ENCODE assay signal across 16 mouse cellular contexts in genomic region chr6:24954126-24954525, GRCm38 (mm10). TPM values are rescaled to one million over a fixed set of nuclear protein-coding genes. Genes with fewer than 3 reads are reported as not detected.
DNase-seq lines count a peak whose midpoint lies in the region; ATAC-seq and TF ChIP-seq lines count a peak whose summit lies in the region.
"Had no signal": no experiment of that assay in that cellular context is flagged by ENCODE, and none has a peak within 500 bp of the region (broad histone marks: within the 10 kb centered on the region; RNA-seq: fewer than 3 reads in every experiment).

No protein-coding gene starts in this region.

- no peaks in the 10 kb centered on the region for H3K36me3 ChIP-seq in kidney, embryonic 14.5 days (ENCODE audit: control insufficient read depth, insufficient read depth, low read length)
- H3K36me3 ChIP-seq in midbrain, embryonic 11.5 days (ENCODE audit: control insufficient read depth, insufficient read depth, low read length): no peaks in the 10 kb centered on the region
- H3K36me3 ChIP-seq: embryonic facial prominence, embryonic 10.5 days; heart, embryonic 12.5 days; limb, embryonic 15.5 days had no signal

- no peak for DNase-seq in left cerebral cortex, adult 2 months (ENCODE audit: extremely low spot score in 1 of 2, low spot score in 2 of 2)
- DNase-seq in left cerebral cortex, postnatal 36 days (ENCODE audit: low spot score in 2 of 2): no peak
- DNase-seq in midbrain, embryonic 11.5 days (ENCODE audit: low spot score, missing footprints): peak; percentile 87
- DNase-seq in cerebellum, postnatal 36 days: no peak
- DNase-seq in spleen, postnatal 4 days (ENCODE audit: low spot score in 2 of 2): no peak
- DNase-seq in heart, postnatal 14 days: no peak
- DNase-seq: cerebellum, postnatal 14 days; gastrocnemius, postnatal 25 days; heart, postnatal 36 days; lung, postnatal 10 days; spleen, adult 18-20 months had no signal

- TF ChIP-seq CTCF in left cerebral cortex, adult 2 months (IDR thresholded peaks at IDR 0.05): no peak

- no peak overlapping the region for H3K27ac ChIP-seq in left cerebral cortex, adult 2 months
- no peak overlapping the region for H3K27ac ChIP-seq in kidney, embryonic 14.5 days (ENCODE audit: low read depth, low read length)
- no peak overlapping the region for H3K27ac ChIP-seq in midbrain, embryonic 11.5 days (ENCODE audit: low read depth, low read length)
- H3K27ac ChIP-seq: embryonic facial prominence, embryonic 10.5 days; limb, embryonic 15.5 days had no signal

- no peaks in the 10 kb centered on the region for H3K4me1 ChIP-seq in kidney, embryonic 14.5 days (ENCODE audit: control insufficient read depth, insufficient read depth, low read length)
- no peaks in the 10 kb centered on the region for H3K4me1 ChIP-seq in midbrain, embryonic 11.5 days (ENCODE audit: control insufficient read depth, insufficient read depth, low read length)

- ATAC-seq in kidney, embryonic 14.5 days (ENCODE audit: low FRiP score, low TSS enrichment): no peak
- no peak for ATAC-seq in midbrain, embryonic 11.5 days (ENCODE audit: low FRiP score)

- no peak overlapping the region for H3K9ac ChIP-seq in kidney, embryonic 14.5 days (ENCODE audit: low read depth, low read length)
- no peak overlapping the region for H3K9ac ChIP-seq in midbrain, embryonic 11.5 days (ENCODE audit: low read length)
- H3K9ac ChIP-seq: limb, embryonic 15.5 days had no signal

- 40% methylated on average over 5 of the region's 5 CpGs for WGBS in kidney, embryonic 14.5 days
- WGBS in midbrain, embryonic 11.5 days: 83% methylated on average over 5 of the region's 5 CpGs

- H3K27me3 ChIP-seq in kidney, embryonic 14.5 days (ENCODE audit: control insufficient read depth, insufficient read depth, low read length): no peaks in the 10 kb centered on the region
- no peaks in the 10 kb centered on the region for H3K27me3 ChIP-seq in midbrain, embryonic 11.5 days (ENCODE audit: control insufficient read depth, insufficient read depth, low read length)

- intact Hi-C loops in left cerebral cortex, adult 2 months (cut with DNase I): no loop called here
- intact Hi-C loops in left cerebral cortex, postnatal 36 days (cut with DNase I): loop anchor here (10.0 kb wide), 1 partner anchor 289 kb away; the partner anchor contains the start of gene Wasl
- intact Hi-C loops in heart, postnatal 14 days (cut with DNase I): no loop called here

- H3K4me3 ChIP-seq in left cerebral cortex, adult 2 months: peak overlapping the region; percentile 77
- peak overlapping the region; percentile 6; the same call in 1 of the 2 replicates for H3K4me3 ChIP-seq in kidney, embryonic 14.5 days (ENCODE audit: low read length)
- H3K4me3 ChIP-seq in midbrain, embryonic 11.5 days (ENCODE audit: low read depth, low read length): no peak overlapping the region
- H3K4me3 ChIP-seq: megakaryocyte, embryonic 14.5 days had no signal

- no peaks in the 10 kb centered on the region for H3K9me3 ChIP-seq in kidney, embryonic 14.5 days (ENCODE audit: control insufficient read depth, low read length)
- no peaks in the 10 kb centered on the region for H3K9me3 ChIP-seq in midbrain, embryonic 11.5 days (ENCODE audit: control insufficient read depth, low read length)
- H3K9me3 ChIP-seq: embryonic facial prominence, embryonic 10.5 days; heart, embryonic 12.5 days; limb, embryonic 15.5 days had no signal

- H3K4me2 ChIP-seq in kidney, embryonic 14.5 days (replicated peaks; ENCODE audit: low read depth, low read length): peak overlapping the region; percentile 99
- no peak overlapping the region for H3K4me2 ChIP-seq in midbrain, embryonic 11.5 days

RNA-seq across cellular contexts. Expression of gene Tmem229a, which starts 2.0 kb away (rescaled TPM):
- total RNA-seq in left cerebral cortex, adult 2 months (2021): 10 to 100 TPM; 38.9 to 44.8 TPM
- 10 to 100 TPM; 41.5 to 46.7 TPM for total RNA-seq in left cerebral cortex, postnatal 36 days (2021)
- 7.1 and 10.8 TPM in 2 replicates for polyA plus RNA-seq in kidney, embryonic 14.5 days (2014; fragmentation: Nextera tagmentation; extraction: Ambion mirVana)
- polyA plus RNA-seq in midbrain, embryonic 11.5 days (2014; fragmentation: Nextera tagmentation; extraction: Ambion mirVana): 1.5 and 1.7 TPM in 2 replicates
- under 1 TPM in 1 of 2 experiments, not detected in 1; 0.07 TPM for total RNA-seq in heart, postnatal 14 days (2021)

Comparison
In these comparisons a context has a peak if more than half of its experiments do, and no peak if none do; other contexts are left out.
1. RNA of gene Tmem229a, which starts 2.0 kb away (total RNA-seq): 41.5 to 46.7 TPM in left cerebral cortex, postnatal 36 days and 38.9 to 44.8 TPM in left cerebral cortex, adult 2 months; 0.07 TPM in heart, postnatal 14 days; every median in the first group is over 10 times any median in the second.